Mouse (Mus musculus): ENCODE measurements around the gene Adamts8.

DNA sequence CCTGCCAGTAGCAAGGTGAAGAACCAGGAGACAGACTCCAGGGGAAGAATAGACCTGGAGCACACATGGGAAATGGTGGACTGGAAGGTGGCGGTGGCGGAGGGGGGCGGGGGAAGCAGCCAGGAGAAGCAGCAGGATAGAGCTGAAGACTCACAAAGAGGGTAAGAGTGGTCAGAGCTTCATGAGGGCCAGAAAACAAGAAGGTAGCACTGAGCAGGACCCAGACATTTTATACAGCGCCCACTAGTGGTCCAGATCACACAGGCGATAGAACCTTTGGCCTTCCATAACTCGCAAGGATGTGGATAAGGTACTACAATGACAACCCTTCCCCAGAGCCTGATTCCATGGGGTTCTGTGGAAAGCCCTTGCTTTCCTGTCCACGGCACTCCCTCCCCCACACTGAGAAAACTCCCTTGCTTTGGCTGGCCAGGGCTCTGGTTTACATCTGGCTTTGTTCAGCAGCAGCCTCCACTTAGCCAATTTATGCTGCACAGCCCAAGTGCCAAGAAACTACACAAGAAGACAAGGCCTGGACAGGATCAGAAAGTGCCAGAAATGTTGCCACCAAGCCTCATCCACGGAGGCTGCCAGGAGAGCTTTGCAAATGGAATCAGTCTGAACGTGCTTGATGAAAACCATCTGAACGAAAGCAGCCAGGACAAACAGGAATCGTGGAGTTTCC is 34.1 kb downstream of the Adamts8 start:
- no peak for TF ChIP-seq POLR2A (IDR thresholded peaks at IDR 0.05; ENCODE audit: low read depth, low read length)
- peak in 1 of 2 experiments; percentile 39; a peak in 2 of 4 replicates for TF ChIP-seq CTCF (conservative IDR thresholded peaks at IDR 0.05 in 1 of 2, IDR thresholded peaks at IDR 0.05 in 1 of 2; ENCODE audit: low read depth in 2 of 2, low read length in 2 of 2)
- no peak for TF ChIP-seq E2F4 (IDR thresholded peaks at IDR 0.05; ENCODE audit: insufficient replicate concordance, low read depth, low read length)
